Mouse (Mus musculus) right cerebral cortex, postnatal 36 days (tissue): ENCODE measurements at regions not wholly inside any gene's neighbourhood (a gene's known extent, or its start where the extent isn't known, plus 50 kb on each side); places are given as distances from the start of the nearest gene placed in this dataset.

Experiments
- DNase-seq, 2 experiments: peaks; one replicate each; pipeline ENCODE4 v3.0.0; 2022; ENCODE audit warnings: low spot score in 2 of 2, mixed read lengths in 1 of 2

- no peak for DNase-seq
Observed at GRCm38 (mm10) chr13:102634236-102634957, 59.0 kb upstream of the Cd180 start.

- no peak for DNase-seq
Observed at GRCm38 (mm10) chr13:102636032-102636431, 57.3 kb upstream of the Cd180 start.

GRCm38 (mm10) chr13:102637059-102637458 is 56.3 kb upstream of the Cd180 start:
- DNase-seq = no peak

GRCm38 (mm10) chr13:102639651-102640050 is 53.7 kb upstream of the Cd180 start:
- no peak for DNase-seq

- no peak for DNase-seq
Observed at GRCm38 (mm10) chr13:102640171-102640570, 53.2 kb upstream of the Cd180 start.
